Mouse (Mus musculus) kidney, postnatal 36 days (tissue): ENCODE measurements around the gene Fgf18.

Source experiments
- DNase-seq, 2 experiments: peaks; one replicate each; pipeline ENCODE4 v3.0.0; 2021 to 2022; ENCODE audit warnings: mixed read lengths in 2 of 2

Gene Fgf18

DNA sequence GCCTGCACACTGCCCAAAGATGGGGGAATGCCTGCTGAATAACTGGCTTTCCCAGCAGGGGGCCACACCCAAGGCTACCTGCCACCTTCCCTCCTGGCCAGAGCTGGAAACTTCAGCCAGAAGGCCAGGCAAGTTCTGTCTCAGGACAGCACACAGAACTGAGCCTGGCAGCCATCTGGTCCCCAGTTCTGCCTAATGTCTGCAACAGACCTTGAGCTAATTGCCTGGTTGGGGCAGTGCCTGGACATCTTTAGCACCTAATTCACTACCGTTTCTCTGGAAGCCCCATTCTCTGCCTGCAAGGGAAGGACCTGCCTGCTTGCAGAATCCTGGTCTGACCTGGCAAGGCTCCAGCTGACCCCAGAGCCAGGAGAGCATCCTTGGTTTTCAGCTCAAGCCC lies 34.8 kb downstream of the Fgf18 start:
- peak in 1 of 2 experiments; percentile 22 for DNase-seq

DNA sequence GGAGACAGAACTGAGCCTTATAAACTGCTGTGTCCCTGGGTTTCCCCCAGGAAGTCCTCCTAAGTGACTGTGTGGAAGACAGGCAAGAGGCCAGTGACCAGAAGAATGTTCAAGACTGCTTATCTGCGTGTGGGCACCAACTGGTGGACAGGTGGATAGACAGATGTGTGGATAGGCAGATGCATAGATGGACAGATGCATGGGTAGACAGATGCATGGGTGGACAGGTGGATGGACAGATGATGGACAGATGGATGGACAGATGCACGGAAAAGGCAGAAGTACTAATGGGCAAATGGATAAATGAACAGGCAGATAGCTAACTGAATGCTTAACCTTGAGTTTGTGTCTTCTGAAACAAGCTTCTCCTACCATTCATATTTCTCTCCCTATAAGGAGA lies 37.1 kb downstream of the Fgf18 start:
- DNase-seq: no peak

DNA sequence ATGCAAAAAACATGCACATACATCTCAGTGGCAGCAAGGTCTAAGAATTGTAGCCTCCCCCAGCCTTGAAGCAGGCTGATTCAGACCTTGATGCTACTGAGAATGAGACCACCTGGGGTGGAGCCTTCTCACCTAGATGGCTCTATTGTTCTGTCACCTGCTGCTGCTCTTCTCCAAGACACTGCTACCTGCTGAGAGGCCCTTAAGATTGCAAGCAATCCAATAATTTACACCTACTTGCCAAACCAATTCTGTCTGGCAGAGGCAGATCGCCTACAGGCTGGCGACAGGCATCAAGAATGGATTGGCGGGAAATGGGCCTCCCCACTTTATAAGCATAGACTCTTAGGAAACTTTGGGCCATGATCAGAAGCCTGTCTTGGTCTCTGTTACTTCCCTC lies 39.7 kb downstream of the Fgf18 start:
- DNase-seq: no peak

GRCm38 (mm10) chr11:33104911-33105316 lies 42.3 kb downstream of the Fgf18 start:
- no peak for DNase-seq

DNA sequence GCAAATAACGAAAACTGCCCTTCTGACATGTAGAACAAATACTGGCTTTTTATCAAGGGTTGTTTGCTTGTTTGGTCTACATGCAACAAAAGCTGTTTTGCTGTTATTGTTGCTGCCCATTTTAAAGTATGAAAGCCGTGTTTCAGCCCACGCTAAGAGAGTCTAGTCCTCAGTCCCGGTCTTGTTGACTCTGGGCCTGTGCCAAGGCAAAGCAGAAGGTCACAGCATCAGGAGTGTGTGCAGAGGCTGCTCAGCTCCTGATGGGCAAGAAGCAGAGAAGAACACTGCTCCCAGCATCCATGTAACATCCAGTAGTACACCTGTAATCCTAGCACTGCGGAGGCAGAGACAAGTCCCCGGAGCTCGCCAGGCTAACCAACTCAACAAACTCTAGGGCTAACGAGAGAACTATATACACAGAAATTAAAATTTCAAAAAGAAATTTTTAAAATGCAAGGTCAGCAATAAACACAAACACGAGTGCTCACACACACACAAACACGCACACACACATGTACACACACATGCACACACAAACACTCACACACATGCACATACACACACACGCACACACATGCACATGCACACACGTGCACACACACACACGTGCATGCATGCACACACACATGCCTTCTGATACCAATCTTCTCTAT lies 43.8 kb downstream of the Fgf18 start:
- peak; percentile 13 to 32 for DNase-seq

DNA sequence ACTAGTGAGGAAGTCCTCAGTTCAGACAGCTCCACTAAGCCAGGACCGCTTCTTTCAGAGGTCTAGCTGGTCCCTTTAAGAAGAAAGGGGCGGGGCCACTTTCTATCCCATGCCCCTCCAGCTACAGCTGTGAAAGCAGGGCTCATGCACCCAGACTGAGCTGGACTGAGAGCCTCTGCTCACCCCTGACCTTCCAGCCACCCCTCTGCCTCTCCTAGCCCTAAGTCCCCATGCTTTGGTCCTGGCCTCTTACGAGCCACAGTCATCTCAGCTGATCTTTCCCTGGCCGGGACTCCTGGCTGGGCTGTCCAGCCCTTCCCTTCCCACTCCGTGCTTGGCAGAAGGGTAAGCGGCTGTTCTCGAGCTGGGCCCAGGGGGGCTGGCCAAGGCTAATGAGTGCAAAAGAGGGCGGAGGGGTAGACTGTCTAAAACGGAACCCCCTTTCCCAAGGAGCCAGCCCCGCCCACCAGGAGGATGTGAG lies 47.1 kb downstream of the Fgf18 start:
- DNase-seq: no peak

DNA sequence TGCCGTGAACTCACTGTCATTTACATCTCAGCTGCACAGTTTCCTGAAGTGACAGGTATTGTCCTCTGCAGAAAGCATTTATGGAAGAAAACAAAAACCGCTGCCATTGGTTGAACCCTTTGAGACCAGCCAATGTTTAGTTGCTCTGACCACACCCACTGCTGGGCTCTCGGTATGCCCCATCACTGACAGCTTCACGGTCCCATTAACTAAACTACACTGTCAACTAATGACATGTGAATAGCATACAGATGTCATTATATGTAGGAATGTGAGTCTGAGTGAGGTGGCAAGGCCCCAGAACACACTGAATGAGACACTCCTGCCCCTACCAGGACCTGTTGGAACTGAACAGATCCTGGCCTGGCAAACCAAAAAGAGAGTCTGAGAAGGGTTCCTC lies 47.8 kb downstream of the Fgf18 start:
- no peak for DNase-seq

DNA sequence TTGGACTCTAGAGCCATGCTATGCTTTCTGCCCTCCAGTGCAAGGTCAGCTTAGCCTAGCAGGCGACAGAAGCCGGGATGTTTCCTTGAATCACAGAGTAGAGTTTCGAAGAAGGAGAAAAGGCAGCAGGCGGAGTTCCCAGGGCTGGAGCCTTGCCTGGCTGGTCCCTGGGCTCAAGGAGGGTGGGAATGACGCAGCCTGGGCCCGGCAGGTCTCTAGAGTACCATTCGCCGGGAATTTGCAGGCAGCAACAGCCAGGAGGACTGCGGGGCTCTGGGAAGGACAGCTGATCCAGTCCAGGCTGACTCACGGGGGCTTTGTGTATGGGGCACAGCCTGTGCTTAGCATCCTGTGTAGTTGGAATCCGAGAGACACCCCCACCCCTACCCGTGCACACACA lies 48.8 kb downstream of the Fgf18 start:
- no peak for DNase-seq

- DNase-seq: peak; percentile 22 to 79
These were observed 49.3 kb downstream of the Fgf18 start for GRCm38 (mm10) chr11:33097855-33098254.

GRCm38 (mm10) chr11:33089856-33090255 lies 57.3 kb downstream of the Fgf18 start:
- no peak for DNase-seq

DNA sequence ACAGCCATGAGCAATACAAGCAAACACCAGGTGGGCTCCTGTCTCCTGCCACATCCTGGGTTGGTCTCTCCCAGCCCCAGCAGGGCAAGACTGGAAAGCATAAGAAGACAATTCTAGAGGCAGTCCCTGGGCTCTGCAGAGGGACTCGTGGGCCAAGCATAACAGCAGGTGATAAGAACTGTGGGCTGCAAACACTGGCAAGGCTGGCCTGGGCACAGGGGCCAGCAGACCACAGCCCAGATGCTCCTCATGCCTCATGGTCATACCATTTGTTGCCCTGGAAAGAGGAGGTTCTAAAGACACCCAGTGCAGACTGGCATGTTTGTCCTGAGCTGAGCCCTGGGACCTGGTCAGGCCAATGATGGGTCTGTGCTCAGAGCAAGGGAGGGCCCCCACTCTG lies 59.0 kb downstream of the Fgf18 start:
- DNase-seq: no peak

DNA sequence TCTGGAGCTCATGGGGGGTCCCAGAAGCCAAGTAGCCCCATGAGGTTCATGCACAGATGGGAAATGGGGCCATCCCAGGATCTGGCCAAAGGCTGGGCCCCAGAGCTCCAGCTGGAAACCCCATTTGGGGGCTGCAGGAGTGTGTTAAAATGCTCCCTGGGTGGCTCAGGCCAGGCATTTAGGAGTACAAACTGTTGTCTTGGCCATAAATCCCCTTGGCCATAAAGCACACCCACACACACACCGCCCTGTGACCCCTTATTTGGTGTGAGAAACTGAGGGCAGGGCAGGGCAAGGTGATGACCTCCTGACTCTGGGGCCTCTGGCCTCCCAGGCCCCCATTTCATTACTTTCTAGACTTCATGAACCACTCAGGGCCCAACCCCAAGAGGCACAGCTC lies 61.2 kb downstream of the Fgf18 start:
- no peak for DNase-seq

GRCm38 (mm10) chr11:33085514-33085913 lies 61.7 kb downstream of the Fgf18 start:
- no peak for DNase-seq

GRCm38 (mm10) chr11:33085054-33085453 lies 62.1 kb downstream of the Fgf18 start:
- DNase-seq: no peak

DNA sequence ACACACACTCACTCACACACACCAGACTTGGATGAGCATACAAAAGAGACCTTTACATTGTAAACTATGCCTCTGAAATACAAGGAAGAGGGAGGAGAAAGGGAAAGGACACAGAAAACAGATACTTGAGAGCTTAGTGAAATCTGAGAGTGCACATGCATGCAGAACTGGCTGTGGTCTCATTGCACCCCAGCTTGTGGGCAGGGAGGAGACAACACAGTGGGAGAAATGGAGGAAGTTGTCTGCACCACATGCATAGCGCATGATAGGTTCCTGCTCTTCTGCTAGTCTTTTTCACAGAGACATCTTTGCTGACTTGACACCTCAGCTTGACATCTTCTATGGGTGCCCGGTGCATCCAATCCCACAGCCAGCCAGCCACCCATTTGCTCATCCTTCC lies 63.2 kb downstream of the Fgf18 start:
- no peak for DNase-seq

DNA sequence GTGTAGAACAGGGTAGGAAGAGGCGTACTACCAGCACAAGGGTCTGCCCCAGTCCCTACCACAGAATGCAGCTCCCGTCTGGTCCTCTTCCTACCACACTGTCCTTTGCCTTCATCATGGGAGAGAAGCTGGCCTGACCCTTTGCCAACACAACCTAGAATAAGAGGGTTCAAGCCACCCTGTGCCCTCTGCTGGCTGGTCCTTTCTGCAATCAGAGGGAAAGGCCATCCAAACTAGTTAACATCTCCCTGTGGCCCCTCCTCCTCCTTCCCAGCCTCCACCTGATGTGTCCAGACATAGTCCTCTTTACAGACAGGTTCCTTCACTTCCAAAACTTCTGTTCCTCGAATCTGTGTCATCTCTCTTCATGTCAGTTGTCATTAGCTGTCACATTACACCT lies 66.0 kb downstream of the Fgf18 start:
- no peak for DNase-seq

DNA sequence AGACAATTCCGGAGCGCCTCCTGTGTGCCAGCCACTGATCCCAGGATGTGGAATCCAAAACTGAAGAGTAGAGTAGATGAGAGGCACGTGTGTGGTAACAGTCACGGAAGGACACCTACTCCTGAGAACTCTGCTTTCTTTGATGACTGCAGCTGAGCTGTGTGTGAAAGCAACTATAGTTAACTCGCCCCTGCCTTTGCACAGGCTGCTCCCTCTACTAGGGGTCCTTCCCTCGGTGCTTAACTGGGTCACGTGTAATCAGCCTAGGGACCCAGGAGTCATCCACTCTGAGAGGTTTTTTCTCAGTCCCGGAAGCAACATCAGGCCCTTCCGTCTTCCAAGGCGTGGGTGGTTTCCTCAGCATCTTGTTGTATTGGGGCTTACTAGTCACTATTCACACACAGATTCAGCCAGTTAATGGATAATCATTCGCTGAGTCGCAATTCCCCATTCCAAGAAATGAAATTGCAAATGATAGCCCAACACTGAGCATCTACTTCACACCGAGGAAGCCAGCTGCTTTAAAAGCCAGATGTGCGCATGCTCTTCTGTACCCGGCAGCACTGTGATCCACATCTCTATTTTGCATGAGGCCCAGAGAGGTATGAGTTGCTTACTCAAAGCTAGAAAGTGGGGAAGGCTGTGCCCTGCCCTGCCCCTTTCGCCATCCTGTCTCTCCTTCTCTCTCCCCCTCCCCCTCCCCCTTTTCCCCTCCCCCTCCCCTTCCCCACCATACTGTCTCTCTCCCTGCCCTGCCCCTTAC lies 67.0 kb downstream of the Fgf18 start:
- DNase-seq: no peak

- no peak for DNase-seq
These were observed 67.8 kb downstream of the Fgf18 start for GRCm38 (mm10) chr11:33079424-33079823.

- peak; percentile 43 to 48 for DNase-seq
These were observed 69.2 kb downstream of the Fgf18 start for GRCm38 (mm10) chr11:33078036-33078435.

DNA sequence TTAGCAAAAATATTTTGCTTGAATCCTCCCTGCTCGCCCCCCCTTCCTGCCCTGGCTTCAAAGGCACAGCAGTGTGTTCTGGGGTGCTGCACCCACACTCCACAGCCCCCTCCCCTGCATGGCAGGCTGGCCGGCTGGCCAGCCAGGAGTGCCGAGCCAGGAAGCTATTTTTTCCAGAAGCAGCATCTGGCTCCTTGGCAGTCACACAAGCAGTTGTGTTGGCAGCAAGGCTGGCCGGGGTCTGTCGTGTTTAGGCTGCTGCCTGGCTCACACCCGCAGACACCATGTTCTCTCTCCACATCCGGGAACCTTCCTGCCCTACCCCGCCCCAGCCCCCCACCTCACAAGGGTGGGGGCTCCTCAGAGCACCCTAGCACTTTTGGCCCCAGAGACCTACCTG lies 71.9 kb downstream of the Fgf18 start:
- no peak for DNase-seq

- no peak for DNase-seq
These were observed 72.7 kb downstream of the Fgf18 start for GRCm38 (mm10) chr11:33074541-33074940.

DNA sequence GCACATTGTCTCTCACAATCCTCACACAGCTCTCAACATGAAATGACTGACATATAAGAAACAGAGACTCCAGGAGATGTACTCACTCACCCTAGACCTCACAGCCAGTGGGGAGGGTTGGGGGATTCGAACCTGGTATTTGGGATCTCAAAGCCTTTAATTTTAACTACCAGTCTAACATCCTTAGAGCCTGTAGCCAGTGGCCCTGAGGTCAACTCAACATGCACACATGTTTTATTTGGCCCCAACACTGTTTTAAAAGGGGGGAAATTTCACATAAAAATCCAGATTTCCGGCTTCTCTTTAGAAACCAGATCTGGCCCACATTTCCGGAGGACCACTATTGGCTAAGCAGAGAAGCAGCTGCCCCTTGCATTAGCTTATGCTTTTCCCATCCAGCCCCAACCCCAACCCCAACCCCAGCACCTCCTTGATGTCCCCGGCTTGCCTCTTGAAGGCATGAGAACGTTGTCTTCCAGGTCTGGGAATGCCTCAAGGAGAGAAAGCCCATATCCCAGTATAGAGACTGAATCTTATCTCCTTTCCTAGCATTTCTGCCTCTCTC lies 75.8 kb downstream of the Fgf18 start:
- DNase-seq: no peak

DNA sequence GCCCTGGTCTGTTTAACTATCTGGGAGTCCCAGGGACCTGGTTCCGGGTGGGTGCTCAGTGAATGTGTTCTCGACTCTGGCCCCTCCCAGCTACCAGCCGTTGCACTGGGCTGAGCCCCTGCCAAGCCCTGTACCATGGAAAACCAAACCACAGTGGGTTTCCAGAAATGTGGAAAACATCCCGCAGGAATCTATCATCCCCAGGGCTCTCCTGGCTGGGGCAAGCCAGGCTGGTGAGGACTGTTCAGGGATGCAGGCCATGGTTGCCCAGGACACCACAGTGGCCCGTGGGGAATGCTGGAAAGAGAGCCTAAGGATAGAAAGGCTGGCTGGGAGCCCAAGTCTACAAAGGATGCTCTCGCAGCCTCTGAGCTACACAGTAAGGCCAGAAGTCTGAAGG lies 76.7 kb downstream of the Fgf18 start:
- no peak for DNase-seq
